Mouse (Mus musculus): ENCODE measurements at regions not wholly inside any gene's neighbourhood (a gene's known extent, or its start where the extent isn't known, plus 50 kb on each side); places are given as distances from the start of the nearest gene placed in this dataset.

DNA sequence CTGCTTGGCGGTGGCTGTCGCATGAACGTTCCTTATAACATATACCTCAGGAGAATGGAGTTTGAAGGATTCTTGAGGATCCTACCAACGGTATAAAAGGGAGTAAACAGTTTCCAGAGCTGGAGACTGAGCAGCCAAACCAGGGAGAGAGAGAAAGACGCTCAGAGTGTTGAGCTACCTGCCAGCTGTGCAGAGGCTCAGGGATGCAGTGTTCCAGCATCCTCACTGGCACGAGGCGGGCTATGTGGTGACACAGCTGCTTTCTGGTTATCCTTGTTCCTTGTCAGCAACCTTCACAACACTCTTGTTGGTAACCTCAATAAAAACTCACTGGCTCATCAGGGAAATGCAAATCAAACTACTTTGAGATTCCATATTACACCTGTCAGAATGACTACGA, 84.1 kb upstream of the Armc2 start:
- WGBS, result 87% methylated on average over 8 of the region's 8 CpGs
- ATAC-seq (ENCODE audit: insufficient read depth, low FRiP score, low TSS enrichment), result no peak
- no peaks in the 10 kb centered on the region for H3K9me3 ChIP-seq (ENCODE audit: control insufficient read depth, low read length)
- H3K4me3 ChIP-seq (ENCODE audit: low read depth, low read length), result no peak overlapping the region
- H3K9ac ChIP-seq (ENCODE audit: low read length), result no peak overlapping the region
- H3K27me3 ChIP-seq (ENCODE audit: control insufficient read depth, insufficient read depth, low read length), result no peaks in the 10 kb centered on the region
- H3K4me1 ChIP-seq (ENCODE audit: control insufficient read depth, insufficient read depth, low read length), result no peaks in the 10 kb centered on the region
- no peaks in the 10 kb centered on the region for H3K36me3 ChIP-seq (ENCODE audit: control insufficient read depth, insufficient read depth, low read length)
- H3K27ac ChIP-seq (ENCODE audit: low read depth, low read length), result no peak overlapping the region
- no peak for DNase-seq (ENCODE audit: low spot score)
- H3K4me2 ChIP-seq (ENCODE audit: low read depth), result no peak overlapping the region

DNA sequence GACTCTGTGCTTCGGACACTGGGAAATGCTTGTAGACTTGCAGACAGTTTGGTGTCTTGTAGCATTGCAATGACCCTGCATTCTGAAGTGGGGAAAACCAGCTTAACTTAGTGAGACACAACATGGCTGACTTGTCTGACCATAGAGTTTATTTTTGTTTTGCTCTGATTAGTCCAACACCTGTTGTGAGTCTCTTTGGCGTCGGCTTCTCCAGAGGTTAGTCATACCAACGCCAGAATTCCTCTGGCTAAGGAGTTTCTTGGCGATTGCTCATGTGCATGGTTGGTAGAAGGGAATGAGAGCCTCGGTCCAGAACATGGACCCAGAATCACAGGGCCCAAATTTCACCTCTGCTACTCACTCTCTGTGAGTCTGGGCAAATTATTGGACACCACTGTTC, 82.9 kb upstream of the Armc2 start:
- Histone ChIP-seq H3K27ac (ENCODE audit: low read depth, low read length) (no peak overlapping the region), H3K9me3 (ENCODE audit: control insufficient read depth, low read length) (no peaks in the 10 kb centered on the region), H3K4me2 (ENCODE audit: low read depth) (no peak overlapping the region), H3K4me1 (ENCODE audit: control insufficient read depth, insufficient read depth, low read length) (no peaks in the 10 kb centered on the region), H3K9ac (ENCODE audit: low read length) (no peak overlapping the region), H3K4me3 (ENCODE audit: low read depth, low read length) (no peak overlapping the region), H3K36me3 (ENCODE audit: control insufficient read depth, insufficient read depth, low read length) (no peaks in the 10 kb centered on the region), H3K27me3 (ENCODE audit: control insufficient read depth, insufficient read depth, low read length) (no peaks in the 10 kb centered on the region)
- DNase-seq (ENCODE audit: low spot score), result no peak
- 81% methylated on average over 6 of the region's 6 CpGs for WGBS
- ATAC-seq (ENCODE audit: insufficient read depth, low FRiP score, low TSS enrichment), result no peak

DNA sequence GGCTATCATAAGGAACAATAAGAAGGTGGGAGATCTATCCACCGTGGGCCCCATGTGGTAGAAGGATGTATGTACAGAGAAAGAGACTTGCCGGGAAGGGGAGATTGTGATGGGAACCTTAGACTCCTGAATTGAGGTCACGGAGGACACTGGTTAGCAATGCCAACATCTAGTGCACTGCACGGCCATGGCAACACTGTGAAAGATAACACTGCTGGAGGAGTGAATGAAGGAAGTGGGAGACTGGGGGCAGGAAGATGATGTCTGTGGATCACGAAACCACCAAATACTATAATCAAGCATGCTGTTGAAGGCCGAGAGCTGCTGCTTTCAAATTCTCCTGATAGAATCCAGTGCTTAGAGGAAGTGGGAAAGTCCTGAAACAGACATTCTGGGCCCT, 78.7 kb upstream of the Armc2 start:
- Histone ChIP-seq H3K36me3 (ENCODE audit: control insufficient read depth, insufficient read depth, low read length) (no peaks in the 10 kb centered on the region), H3K4me2 (ENCODE audit: low read depth) (no peak overlapping the region), H3K27me3 (ENCODE audit: control insufficient read depth, insufficient read depth, low read length) (no peaks in the 10 kb centered on the region), H3K27ac (ENCODE audit: low read depth, low read length) (no peak overlapping the region), H3K9me3 (ENCODE audit: control insufficient read depth, low read length) (no peaks in the 10 kb centered on the region), H3K4me3 (ENCODE audit: low read depth, low read length) (no peak overlapping the region), H3K9ac (ENCODE audit: low read length) (no peak overlapping the region), H3K4me1 (ENCODE audit: control insufficient read depth, insufficient read depth, low read length) (no peaks in the 10 kb centered on the region)
- ATAC-seq (ENCODE audit: insufficient read depth, low FRiP score, low TSS enrichment), result no peak
- WGBS, result 91% methylated on average over 6 of the region's 6 CpGs
- DNase-seq (ENCODE audit: low spot score), result no peak

DNA sequence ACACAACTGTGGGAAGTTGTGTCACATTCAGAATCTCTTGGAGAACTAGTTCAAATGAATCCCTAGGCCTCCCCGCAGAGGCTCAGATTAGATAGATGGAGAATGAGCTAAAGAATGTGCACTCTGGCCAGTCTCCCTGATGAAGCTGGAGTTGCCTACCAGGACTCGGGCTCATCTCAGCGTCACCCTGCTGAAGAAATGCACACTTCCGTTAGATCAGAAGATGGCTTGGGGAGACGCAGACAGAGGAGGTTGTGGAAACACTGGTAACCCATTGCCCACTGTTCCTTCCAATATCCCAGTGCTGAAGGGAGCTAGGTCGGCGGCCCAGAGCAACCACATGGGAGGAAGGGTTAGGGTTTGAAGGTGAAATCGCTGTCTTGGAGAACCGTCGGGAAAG, 77.7 kb upstream of the Armc2 start:
- no peak for DNase-seq (ENCODE audit: low spot score)

DNA sequence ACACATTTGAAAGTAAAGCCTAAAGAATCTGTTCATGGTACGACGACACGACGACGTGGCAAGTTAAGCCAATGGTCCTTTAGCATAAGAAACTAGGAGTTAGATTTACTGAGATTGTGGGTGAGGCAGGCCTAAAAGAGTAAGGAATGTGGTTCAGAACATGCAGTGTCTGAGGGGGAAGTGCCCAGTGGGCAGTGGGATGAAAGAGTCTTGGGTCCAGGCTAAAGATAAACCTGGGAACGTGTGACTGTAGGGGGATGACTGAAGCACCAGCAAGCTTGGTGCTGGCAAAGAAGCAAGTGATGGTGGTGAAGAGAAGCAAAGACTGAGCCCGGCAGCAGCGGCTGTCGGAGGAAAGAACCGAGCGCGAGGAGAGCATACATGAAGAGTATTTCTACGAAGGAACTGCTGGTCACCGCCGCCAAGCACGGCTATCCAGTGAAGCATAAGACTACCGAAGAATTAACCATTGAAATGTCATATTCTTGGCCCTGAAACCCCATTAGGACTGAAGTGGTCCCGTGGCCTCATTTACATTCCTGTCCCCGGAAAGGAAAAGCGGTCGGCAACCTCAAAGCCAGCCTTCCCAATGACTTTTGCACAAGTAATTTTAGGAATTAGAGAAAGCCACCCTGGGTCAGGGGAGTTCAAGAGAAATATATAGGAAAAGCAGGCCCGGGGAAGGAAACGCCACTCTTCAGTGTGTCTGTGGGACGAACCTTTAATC, 76.2 kb upstream of the Armc2 start:
- Histone ChIP-seq H3K4me3 (ENCODE audit: low read depth, low read length) (no peak overlapping the region), H3K4me2 (ENCODE audit: low read depth) (no peak overlapping the region), H3K4me1 (ENCODE audit: control insufficient read depth, insufficient read depth, low read length) (peaks cover 3% of the 10 kb centered on the region; the same call in 1 of the 2 replicates), H3K9me3 (ENCODE audit: control insufficient read depth, low read length) (no peaks in the 10 kb centered on the region), H3K27me3 (ENCODE audit: control insufficient read depth, insufficient read depth, low read length) (no peaks in the 10 kb centered on the region), H3K36me3 (ENCODE audit: control insufficient read depth, insufficient read depth, low read length) (no peaks in the 10 kb centered on the region), H3K9ac (ENCODE audit: low read length) (no peak overlapping the region), H3K27ac (ENCODE audit: low read depth, low read length) (no peak overlapping the region)
- no peak for ATAC-seq (ENCODE audit: insufficient read depth, low FRiP score, low TSS enrichment)
- 90% methylated on average over 24 of the region's 24 CpGs for WGBS
- no peak for DNase-seq (ENCODE audit: low spot score)

More for the DNA sequence above, 77.7 kb upstream of the Armc2 start:
- Histone ChIP-seq H3K36me3 (ENCODE audit: control insufficient read depth, insufficient read depth, low read length) (no peaks in the 10 kb centered on the region), H3K9me3 (ENCODE audit: control insufficient read depth, low read length) (no peaks in the 10 kb centered on the region), H3K9ac (ENCODE audit: low read length) (no peak overlapping the region), H3K4me3 (ENCODE audit: low read depth, low read length) (no peak overlapping the region), H3K27me3 (ENCODE audit: control insufficient read depth, insufficient read depth, low read length) (no peaks in the 10 kb centered on the region), H3K4me2 (ENCODE audit: low read depth) (no peak overlapping the region), H3K27ac (ENCODE audit: low read depth, low read length) (no peak overlapping the region), H3K4me1 (ENCODE audit: control insufficient read depth, insufficient read depth, low read length) (no peaks in the 10 kb centered on the region)
- 91% methylated on average over 10 of the region's 10 CpGs for WGBS
- no peak for ATAC-seq (ENCODE audit: insufficient read depth, low FRiP score, low TSS enrichment)

DNA sequence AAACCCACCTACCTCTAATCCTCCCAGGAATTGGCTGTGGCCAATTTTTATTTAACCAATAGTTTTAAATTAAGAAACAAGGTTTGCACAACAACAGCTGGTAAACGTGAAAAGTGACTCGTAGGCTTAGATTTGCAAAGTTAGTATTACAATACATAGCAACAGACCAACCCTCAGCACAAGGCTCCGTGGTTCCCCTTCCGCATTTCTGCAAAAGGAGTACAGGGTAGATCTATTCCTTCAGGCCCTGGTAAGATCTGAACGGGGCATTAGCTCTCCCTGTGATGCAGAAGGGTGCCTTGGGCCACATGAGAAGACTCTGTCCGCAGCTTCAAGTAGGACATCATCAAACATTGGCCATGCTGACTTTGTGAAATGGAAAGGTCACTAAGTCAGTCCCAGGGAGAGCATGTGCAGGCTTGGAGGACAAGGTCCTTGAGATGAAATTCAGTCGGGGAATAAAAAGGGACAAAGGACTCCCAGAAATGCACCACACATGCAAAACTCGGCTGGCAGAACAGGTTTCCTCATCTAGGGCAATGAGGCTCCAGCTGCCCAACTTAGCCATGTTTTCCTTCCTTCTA, 75.0 kb upstream of the Armc2 start:
- H3K9ac ChIP-seq (ENCODE audit: low read length), result no peak overlapping the region
- DNase-seq (ENCODE audit: low spot score) (no peak), ATAC-seq (ENCODE audit: insufficient read depth, low FRiP score, low TSS enrichment) (no peak)
- H3K27ac ChIP-seq (ENCODE audit: low read depth, low read length), result no peak overlapping the region
- H3K27me3 ChIP-seq (ENCODE audit: control insufficient read depth, insufficient read depth, low read length), result no peaks in the 10 kb centered on the region
- no peaks in the 10 kb centered on the region for H3K36me3 ChIP-seq (ENCODE audit: control insufficient read depth, insufficient read depth, low read length)
- H3K4me2 ChIP-seq (ENCODE audit: low read depth), result no peak overlapping the region
- H3K4me3 ChIP-seq (ENCODE audit: low read depth, low read length), result no peak overlapping the region
- H3K9me3 ChIP-seq (ENCODE audit: control insufficient read depth, low read length), result no peaks in the 10 kb centered on the region
- peaks cover 3% of the 10 kb centered on the region; the same call in 1 of the 2 replicates for H3K4me1 ChIP-seq (ENCODE audit: control insufficient read depth, insufficient read depth, low read length)
- WGBS, result 91% methylated on average over 8 of the region's 8 CpGs

DNA sequence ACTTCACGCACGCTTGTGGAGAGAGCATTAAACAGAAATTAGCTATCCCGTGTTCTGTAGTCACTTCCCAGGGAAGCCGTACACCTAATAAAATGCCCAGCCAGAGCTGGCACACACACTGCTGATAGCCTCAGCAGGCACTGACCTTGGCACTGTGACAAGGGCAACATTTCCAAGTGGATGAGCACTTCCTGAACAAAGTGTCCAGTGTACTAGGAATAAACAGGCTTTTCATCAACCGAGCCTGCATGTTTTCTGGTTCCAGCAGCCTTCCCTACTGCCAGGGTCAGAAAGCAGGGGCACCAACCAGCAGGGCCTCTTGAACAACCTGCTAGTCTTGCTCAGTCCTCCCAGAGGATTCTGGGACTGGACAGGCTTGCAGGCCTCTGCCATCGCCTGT, 74.3 kb upstream of the Armc2 start:
- H3K9me3 ChIP-seq (ENCODE audit: control insufficient read depth, low read length), result no peaks in the 10 kb centered on the region
- 73% methylated on average over 6 of the region's 6 CpGs for WGBS
- no peak overlapping the region for H3K4me3 ChIP-seq (ENCODE audit: low read depth, low read length)
- no peak overlapping the region for H3K27ac ChIP-seq (ENCODE audit: low read depth, low read length)
- no peak overlapping the region for H3K4me2 ChIP-seq (ENCODE audit: low read depth)
- DNase-seq (ENCODE audit: low spot score) (no peak), ATAC-seq (ENCODE audit: insufficient read depth, low FRiP score, low TSS enrichment) (no peak)
- no peaks in the 10 kb centered on the region for H3K36me3 ChIP-seq (ENCODE audit: control insufficient read depth, insufficient read depth, low read length)
- peaks cover 3% of the 10 kb centered on the region; the same call in 1 of the 2 replicates for H3K4me1 ChIP-seq (ENCODE audit: control insufficient read depth, insufficient read depth, low read length)
- no peak overlapping the region for H3K9ac ChIP-seq (ENCODE audit: low read length)
- no peaks in the 10 kb centered on the region for H3K27me3 ChIP-seq (ENCODE audit: control insufficient read depth, insufficient read depth, low read length)

DNA sequence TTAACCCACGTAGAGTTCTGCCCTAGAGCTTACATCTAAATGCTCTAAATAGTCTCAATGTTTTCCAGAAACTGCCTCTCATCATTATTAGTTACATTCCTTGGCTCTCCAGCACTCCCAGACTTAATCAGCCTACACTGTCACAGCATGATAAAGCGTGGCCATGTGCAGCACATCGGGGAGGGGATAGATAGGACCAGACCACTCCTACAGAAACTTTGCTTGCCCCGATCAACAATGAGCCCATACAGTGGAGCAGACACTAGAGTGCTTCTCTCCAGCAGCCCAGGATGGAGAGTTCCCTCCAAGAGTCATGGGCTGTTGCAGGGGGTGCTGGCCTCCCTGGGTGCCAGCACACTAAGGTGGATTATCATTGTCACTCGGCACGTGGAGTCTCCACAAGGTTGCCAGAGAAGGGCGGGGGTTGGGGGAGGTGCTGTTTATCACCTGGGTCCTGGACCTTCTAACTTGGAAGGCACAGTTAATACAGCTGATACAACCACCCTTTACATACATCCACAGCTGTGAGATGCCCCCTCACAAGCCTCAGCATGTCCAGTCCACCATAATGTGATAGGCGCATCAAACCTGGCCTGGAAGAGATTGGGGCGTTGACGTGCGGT, 73.4 kb upstream of the Armc2 start:
- 80% methylated on average over 11 of the region's 11 CpGs for WGBS

DNA sequence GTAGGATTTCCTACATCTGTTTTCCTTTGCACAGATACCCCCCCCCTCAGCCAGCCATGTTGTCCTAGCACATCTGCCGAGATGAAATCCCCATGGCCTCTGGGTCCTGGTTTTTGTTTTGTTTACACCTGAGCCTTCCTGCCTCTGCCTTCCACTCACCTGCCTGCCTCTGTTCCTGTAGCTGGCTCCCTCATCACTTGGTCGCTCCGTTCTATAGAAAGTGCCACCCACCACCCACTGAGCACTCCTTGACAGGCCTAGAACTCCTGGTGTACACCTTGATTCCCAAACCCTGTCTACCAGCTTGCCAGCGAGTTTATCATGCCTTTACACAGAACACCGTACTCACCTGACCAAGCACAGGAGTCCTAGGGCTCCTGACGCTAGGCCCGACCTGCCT, 72.6 kb upstream of the Armc2 start:
- no peaks in the 10 kb centered on the region for H3K27me3 ChIP-seq (ENCODE audit: control insufficient read depth, insufficient read depth, low read length)
- no peak for ATAC-seq (ENCODE audit: insufficient read depth, low FRiP score, low TSS enrichment)
- H3K9ac ChIP-seq (ENCODE audit: low read length), result no peak overlapping the region
- no peak overlapping the region for H3K27ac ChIP-seq (ENCODE audit: low read depth, low read length)
- no peaks in the 10 kb centered on the region for H3K36me3 ChIP-seq (ENCODE audit: control insufficient read depth, insufficient read depth, low read length)
- no peak overlapping the region for H3K4me2 ChIP-seq (ENCODE audit: low read depth)
- WGBS, result 89% methylated on average over 7 of the region's 7 CpGs
- H3K4me3 ChIP-seq (ENCODE audit: low read depth, low read length), result no peak overlapping the region
- H3K4me1 ChIP-seq (ENCODE audit: control insufficient read depth, insufficient read depth, low read length), result peaks cover 3% of the 10 kb centered on the region; the same call in 1 of the 2 replicates
- no peaks in the 10 kb centered on the region for H3K9me3 ChIP-seq (ENCODE audit: control insufficient read depth, low read length)
- no peak for DNase-seq (ENCODE audit: low spot score)

More for the DNA sequence above, 73.4 kb upstream of the Armc2 start:
- ATAC-seq (ENCODE audit: insufficient read depth, low FRiP score, low TSS enrichment) (no peak), DNase-seq (ENCODE audit: low spot score) (no peak)
- Histone ChIP-seq H3K27me3 (ENCODE audit: control insufficient read depth, insufficient read depth, low read length) (no peaks in the 10 kb centered on the region), H3K4me2 (ENCODE audit: low read depth) (no peak overlapping the region), H3K4me3 (ENCODE audit: low read depth, low read length) (no peak overlapping the region), H3K27ac (ENCODE audit: low read depth, low read length) (no peak overlapping the region), H3K4me1 (ENCODE audit: control insufficient read depth, insufficient read depth, low read length) (peaks cover 3% of the 10 kb centered on the region; the same call in 1 of the 2 replicates), H3K9ac (ENCODE audit: low read length) (no peak overlapping the region), H3K9me3 (ENCODE audit: control insufficient read depth, low read length) (no peaks in the 10 kb centered on the region), H3K36me3 (ENCODE audit: control insufficient read depth, insufficient read depth, low read length) (no peaks in the 10 kb centered on the region)
